In the genomic region with DNA sequence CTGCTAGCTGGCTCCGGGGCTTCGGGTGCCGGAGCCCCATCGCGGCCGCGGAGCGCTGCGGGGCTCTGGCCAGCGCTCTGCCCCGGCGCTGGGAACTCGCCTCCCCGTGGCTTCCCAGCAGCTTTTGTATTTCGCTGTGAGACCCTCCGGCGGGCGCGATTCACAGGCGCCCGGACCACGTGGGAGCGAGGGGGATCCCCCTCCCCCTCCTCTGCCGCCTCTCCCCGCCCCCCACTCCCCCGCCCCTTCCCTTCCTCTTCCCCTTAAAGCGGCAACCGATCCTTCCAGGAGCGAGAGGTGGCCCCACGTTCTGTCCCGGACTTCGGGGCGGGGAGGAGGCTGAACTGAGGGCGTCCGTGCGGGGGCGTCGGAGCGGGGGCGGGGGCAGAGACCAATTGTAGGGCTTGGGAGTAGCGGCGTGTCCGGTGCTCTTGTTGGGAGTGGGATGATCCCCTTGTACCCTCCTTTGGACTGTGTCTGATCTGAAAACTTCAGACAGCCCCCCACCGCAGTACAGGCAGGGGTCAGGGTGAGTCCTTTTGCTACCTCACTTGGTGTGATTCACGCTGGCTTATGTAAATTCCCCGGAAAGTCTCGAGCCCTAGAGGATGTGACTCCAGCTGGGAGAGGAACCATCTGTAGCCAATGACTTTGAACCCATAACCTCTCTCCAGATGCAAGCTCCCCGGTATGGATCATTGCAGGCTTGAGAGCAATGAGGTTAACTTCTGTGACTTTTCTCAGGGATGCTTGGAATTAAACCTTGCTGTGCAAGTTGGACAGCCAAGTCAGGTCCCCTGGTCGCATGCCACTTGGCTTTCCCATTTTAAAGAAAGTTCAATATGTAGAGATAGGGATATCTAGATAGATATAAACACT, we compare ENCODE assay signal across 8 mouse cellular contexts. TPM values are rescaled to one million over a fixed set of nuclear protein-coding genes. Genes with fewer than 3 reads are reported as not detected.
DNase-seq lines count a peak whose midpoint lies in the region; ATAC-seq and TF ChIP-seq lines count a peak whose summit lies in the region.

A gene (minus strand): TSS at position 829 of the 879 bp plus-strand sequence.

- H3K36me3 ChIP-seq in forebrain, embryonic 14.5 days (ENCODE audit: control insufficient read depth, insufficient read depth, low read length) = no peaks in the 10 kb centered on the region

- 3% methylated on average over 30 of the region's 49 CpGs for WGBS in forebrain, embryonic 14.5 days
- 1% methylated on average over 45 of the region's 49 CpGs for WGBS in lung, adult 2 months

- H3K9ac ChIP-seq in forebrain, embryonic 14.5 days (ENCODE audit: low read length) = peak within 1 kb of the TSS; percentile 95

- peak; percentile 18; the same call in 1 of the 2 replicates for ATAC-seq in cerebellum, adult (ENCODE audit: insufficient number of reproducible peaks, low FRiP score, low TSS enrichment)
- peak; percentile 87 for ATAC-seq in forebrain, embryonic 14.5 days

- no peak for TF ChIP-seq CTCF in brain, embryonic 14.5 days (IDR thresholded peaks at IDR 0.05; ENCODE audit: borderline replicate concordance, extremely low read depth, insufficient read depth, insufficient read length)
- TF ChIP-seq CTCF in lung, adult 2 months (IDR thresholded peaks at IDR 0.05; ENCODE audit: insufficient read depth, low read length) = no peak

- no peaks in the 10 kb centered on the region for H3K27me3 ChIP-seq in forebrain, embryonic 14.5 days (replicated peaks; ENCODE audit: control insufficient read depth, insufficient read depth, low read length)

- peak within 1 kb of the TSS; percentile 78 for H3K4me2 ChIP-seq in forebrain, embryonic 14.5 days (ENCODE audit: low read length)

- intact Hi-C loops in heart, postnatal 14 days (cut with DNase I) = loop anchor here (5.0 to 10.0 kb wide), 5 partner anchors 50 to 757 kb away; a partner anchor contains a TSS

- H3K27ac ChIP-seq in forebrain, embryonic 14.5 days (ENCODE audit: low read depth, low read length) = peak within 1 kb of the TSS; percentile 96

- H3K9me3 ChIP-seq in forebrain, embryonic 14.5 days (replicated peaks; ENCODE audit: control insufficient read depth, low read length) = no peaks in the 10 kb centered on the region

- peaks cover 16% of the 10 kb centered on the region for H3K4me1 ChIP-seq in forebrain, embryonic 14.5 days (ENCODE audit: control insufficient read depth, insufficient read depth, low read length)
- peaks cover 7% of the 10 kb centered on the region for H3K4me1 ChIP-seq in lung, adult 2 months (ENCODE audit: control insufficient read depth, insufficient read depth, low read length)

- no peak for DNase-seq in cerebellum, postnatal 36 days
- DNase-seq in brain, embryonic 14.5 days (ENCODE audit: low read depth) = peak; percentile 94
- DNase-seq in forebrain, embryonic 14.5 days (ENCODE audit: low spot score) = peak; percentile 95
- DNase-seq in heart, postnatal 14 days = peak; percentile 36 to 44
- peak in 1 of 2 experiments; percentile 40 for DNase-seq in layer of hippocampus, adult 18-20 months (ENCODE audit: low spot score in 2 of 2)
- peak; percentile 48 for DNase-seq in lung, adult 2 months
- DNase-seq in retina, postnatal 1 day = peak; percentile 92

- peak; percentile 90 for TF ChIP-seq POLR2A in brain, embryonic 14.5 days (IDR thresholded peaks at IDR 0.05; ENCODE audit: borderline replicate concordance, extremely low read depth, insufficient read depth, insufficient read length, poor library complexity, severe bottlenecking)
- TF ChIP-seq POLR2A in lung, adult 2 months (IDR thresholded peaks at IDR 0.05; ENCODE audit: borderline replicate concordance, extremely low read depth, low read depth, low read length) = no peak

- H3K4me3 ChIP-seq in forebrain, embryonic 14.5 days (ENCODE audit: low read depth, low read length) = peak within 1 kb of the TSS; percentile 86
- peak within 1 kb of the TSS; percentile 51 for H3K4me3 ChIP-seq in lung, adult 2 months (replicated peaks; ENCODE audit: extremely low read depth, low read depth, low read length)

RNA-seq across cellular contexts. Expression of the gene that starts here (rescaled TPM):
- polyA plus RNA-seq in brain, embryonic 14.5 days (2012; rRNA removed) = 59.1 and 67.1 TPM in 2 replicates
- polyA plus RNA-seq in forebrain, embryonic 14.5 days (2014; fragmentation: Nextera tagmentation; extraction: Ambion mirVana) = 21.7 and 25.0 TPM in 2 replicates
- 1 to 10 TPM in 1 of 2 experiments, under 1 TPM in 1; 0.98 to 1.1 TPM for total RNA-seq in heart, postnatal 14 days (2021)
- total RNA-seq in layer of hippocampus, adult 18-20 months (2021) = 10 to 100 TPM; 53.2 to 53.7 TPM
- 6.2 and 6.6 TPM in 2 replicates for polyA plus RNA-seq in lung, adult 2 months (2012; rRNA removed)

Comparison
In these comparisons a context has a peak if more than half of its experiments do, and no peak if none do; other contexts are left out.
1. RNA of the gene that starts here (total RNA-seq): 53.2 to 53.7 TPM in layer of hippocampus, adult 18-20 months; 0.98 to 1.1 TPM in heart, postnatal 14 days; every median in the first group is over 10 times any median in the second.
2. DNase-seq: peak in brain, embryonic 14.5 days (single experiment), forebrain, embryonic 14.5 days (single experiment), heart, postnatal 14 days (2 of 2), lung, adult 2 months (single experiment) and retina, postnatal 1 day (single experiment); none in cerebellum, postnatal 36 days (0 of 2).